Mouse (Mus musculus) adrenal gland, postnatal 4 days (tissue): ENCODE results near the gene Sh2b3. TPM values are rescaled to one million over a fixed set of nuclear protein-coding genes. Genes with fewer than 3 reads are reported as not detected.
A peak's percentile ranks its signal among the peaks of the same experiment; 100 is the strongest.

ENCODE experiments used
- DNase-seq, 2 experiments: peaks; one replicate each; pipeline ENCODE4 v3.0.0; 2021 to 2022; ENCODE audit warnings: low spot score in 2 of 2, mixed read lengths in 2 of 2
- microRNA-seq: library from miRNA; unstranded; fragments of <30 nt; microRNA quantifications from one replicate; pipeline ENCODE4 v1.2.0, GENCODE M21; 2021
- total RNA-seq, 2 experiments: library from RNA; stranded (reverse); gene quantifications; 2 replicates each; pipeline ENCODE4 v1.2.3; 2021

Sh2b3 gene
- total RNA-seq, 2 experiments from 2014 or later, result 49.7 to 54.1 TPM

DNA sequence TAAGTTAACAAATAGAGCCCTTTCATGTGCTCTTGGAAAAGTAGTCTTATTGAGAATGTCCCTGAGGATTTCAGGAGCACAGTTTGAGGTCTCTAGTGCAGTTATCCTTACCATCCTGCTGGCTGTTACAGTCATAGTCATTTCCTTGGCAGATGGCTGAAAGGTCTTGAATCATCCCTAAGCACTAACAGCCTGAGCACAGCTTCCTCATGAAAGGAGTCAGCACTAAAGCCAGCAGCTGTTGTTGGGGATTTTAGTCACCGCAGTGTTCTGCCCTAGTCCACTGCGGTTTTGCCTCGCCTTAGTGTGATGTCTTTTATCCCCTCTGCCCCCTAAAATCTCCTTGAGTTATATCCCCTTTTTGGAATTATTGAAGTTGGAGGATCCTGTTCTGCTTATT is 30.3 kb downstream of the Sh2b3 start:
- DNase-seq, result no peak

DNA sequence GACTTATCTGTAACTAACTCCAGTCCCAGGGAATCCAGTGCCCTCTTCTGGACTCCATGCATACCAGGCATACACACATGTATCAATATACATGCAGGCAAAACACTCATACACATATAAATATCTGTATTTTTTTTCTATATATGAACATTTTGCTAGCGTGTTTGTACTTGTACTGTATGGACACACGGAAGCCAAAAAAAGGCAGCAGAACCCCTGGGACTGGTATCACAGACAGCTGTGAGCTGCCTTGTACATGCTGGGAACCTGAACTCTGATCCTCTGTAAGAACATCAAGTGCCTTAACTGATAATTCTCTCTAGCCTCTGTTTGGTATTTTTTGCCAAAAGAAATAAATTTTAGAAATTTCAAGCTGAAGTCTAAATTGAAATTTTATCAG is 39.0 kb downstream of the Sh2b3 start:
- DNase-seq, result no peak

- DNase-seq, result no peak
These were observed 41.6 kb downstream of the Sh2b3 start for GRCm38 (mm10) chr5:121795800-121796199.

GRCm38 (mm10) chr5:121791026-121791425 is 46.4 kb downstream of the Sh2b3 start:
- no peak for DNase-seq

DNA sequence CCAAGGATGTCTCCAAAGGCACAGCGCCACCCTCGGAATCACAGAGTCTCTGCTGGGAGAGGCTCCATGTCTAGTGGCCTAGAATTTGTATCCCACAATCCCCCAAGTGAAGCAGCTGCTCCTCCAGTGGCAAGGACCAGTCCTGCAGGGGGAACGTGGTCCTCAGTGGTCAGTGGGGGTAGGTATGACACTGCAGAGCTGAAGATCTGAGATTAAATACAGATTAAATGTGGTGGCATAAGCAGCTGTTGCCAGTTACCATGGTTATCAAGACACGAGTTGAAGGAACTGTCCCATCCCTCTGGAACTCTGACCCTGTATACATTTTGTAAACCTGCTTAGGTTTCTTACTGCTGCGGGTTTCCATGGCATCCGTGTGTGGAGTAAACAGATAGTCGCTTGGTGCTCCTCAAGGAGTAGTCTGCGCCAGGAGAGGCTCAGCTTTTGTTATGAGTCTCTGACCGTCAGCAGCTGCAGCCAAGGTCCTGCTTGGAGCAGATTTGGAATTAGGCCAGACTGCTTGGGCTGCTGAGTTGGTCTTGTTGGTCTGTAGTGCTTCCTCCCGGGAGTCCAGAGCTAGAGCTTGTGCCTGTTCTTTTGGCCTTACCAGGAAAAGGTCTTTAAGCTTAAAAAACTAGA is 53.5 kb downstream of the Sh2b3 start:
- DNase-seq, result peak in 1 of 2 experiments; percentile 15

DNA sequence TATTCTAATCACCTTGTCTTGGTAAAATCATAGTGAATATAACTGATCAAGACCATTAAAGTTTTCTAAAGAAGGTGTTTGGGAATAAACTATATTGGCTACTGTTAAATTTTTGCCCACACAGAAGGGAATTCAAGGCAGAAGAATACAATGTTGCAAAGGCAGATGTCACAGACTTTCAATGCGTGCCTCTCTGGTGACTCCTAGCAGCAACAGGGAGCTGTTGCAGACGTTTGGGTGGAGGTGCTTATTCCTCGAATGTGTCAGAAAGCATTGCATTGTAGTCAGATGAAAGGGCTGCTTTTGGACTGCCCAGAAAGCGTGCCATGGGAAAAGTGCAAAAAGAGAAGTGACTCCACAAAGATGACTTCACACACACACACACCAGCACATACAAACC is 55.0 kb downstream of the Sh2b3 start:
- no peak for DNase-seq

- DNase-seq, result no peak
These were observed 57.3 kb downstream of the Sh2b3 start for GRCm38 (mm10) chr5:121780180-121780579.

DNA sequence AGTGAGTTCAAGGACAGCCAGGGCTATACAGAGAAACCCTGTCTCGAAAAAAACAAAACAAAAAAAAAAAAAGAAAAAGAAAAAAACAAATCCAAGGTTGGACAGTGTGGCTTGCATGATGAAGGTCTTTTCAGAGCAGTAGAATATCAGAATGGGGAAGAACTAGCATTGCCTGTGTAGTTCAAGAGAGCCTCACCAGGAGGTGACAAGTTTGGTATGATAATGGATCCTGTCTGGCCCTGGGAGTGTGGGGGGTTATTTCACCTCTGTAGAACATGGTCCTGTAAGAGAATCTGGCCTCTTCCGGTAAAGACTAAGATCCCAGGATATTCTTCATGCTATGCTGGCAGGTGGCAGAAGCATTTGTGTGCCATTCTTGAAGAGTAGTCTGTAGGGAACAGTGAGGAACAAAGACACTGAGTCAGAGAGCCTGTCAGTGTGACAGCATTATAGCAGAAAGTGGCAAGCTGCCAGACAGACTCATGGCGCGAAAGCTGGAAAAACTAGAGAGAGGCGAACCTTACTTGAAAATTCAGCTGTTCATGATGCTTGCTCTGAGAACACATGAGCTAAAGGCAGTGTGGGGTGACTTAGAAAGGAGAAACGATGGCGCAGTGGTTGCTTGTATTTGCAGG is 58.8 kb downstream of the Sh2b3 start:
- DNase-seq, result no peak

GRCm38 (mm10) chr5:121771611-121772010 is 65.8 kb downstream of the Sh2b3 start:
- DNase-seq, result no peak

DNA sequence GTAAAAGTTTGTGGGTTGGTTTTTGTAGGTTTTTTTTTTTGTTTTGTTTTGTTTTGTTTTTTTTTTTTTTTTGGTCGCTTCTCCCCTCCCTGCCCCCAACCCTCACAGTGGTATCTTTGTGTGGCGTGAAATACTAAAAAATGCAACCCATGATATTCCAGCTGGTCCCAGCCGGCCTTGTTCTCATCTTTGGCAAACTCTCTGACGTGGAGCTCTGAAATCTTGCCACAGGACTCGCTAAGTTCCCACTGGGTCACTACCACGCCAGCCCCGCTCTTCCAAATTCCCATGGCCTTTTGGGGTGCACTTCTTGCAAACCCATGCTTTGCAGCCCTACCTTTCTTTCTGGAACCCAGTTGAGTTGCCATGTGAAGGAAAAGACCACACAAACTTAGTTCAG is 67.6 kb downstream of the Sh2b3 start:
- DNase-seq, result no peak

- DNase-seq, result no peak
These were observed 69.9 kb downstream of the Sh2b3 start for GRCm38 (mm10) chr5:121767564-121767963.

- no peak for DNase-seq
These were observed 71.2 kb downstream of the Sh2b3 start for GRCm38 (mm10) chr5:121766038-121766773.

Small RNA genes within 50 kb of the gene (microRNA-seq; reads per million reads assigned to microRNA genes)
- 3.2 reads per million, percentile 8 among the genes with 10 or more reads in this experiment for gene Mir7031

Other genes with a start within 250 kb of the Sh2b3 start
- gene Aldh2, start 243.8 kb downstream of the Sh2b3 start, total RNA-seq, result 100 to 1,000 TPM; 858 to 942 TPM
- 10 to 100 TPM; 13.3 to 14.5 TPM for gene Acad12, start 218.7 kb downstream of the Sh2b3 start, total RNA-seq
- 10 to 100 TPM; 19.8 to 22.4 TPM for gene Acad10, start 177.1 kb downstream of the Sh2b3 start, total RNA-seq
- gene Brap, start 177.1 kb downstream of the Sh2b3 start, total RNA-seq, result 10 to 100 TPM; 52.8 to 54.4 TPM
- 100 to 1,000 TPM; 191 to 216 TPM for gene Atxn2, start 126.3 kb downstream of the Sh2b3 start, total RNA-seq
- 10 to 100 TPM; 12.8 to 13.6 TPM for gene Pheta1, start 11.3 kb upstream of the Sh2b3 start, total RNA-seq
- 10 to 100 TPM; 37.5 to 37.8 TPM for gene Cux2, start 212.5 kb upstream of the Sh2b3 start, total RNA-seq